Mouse (Mus musculus) lung, embryonic 16.5 days (tissue): Measurements from ENCODE around the gene Lgals1. TPM values are rescaled to one million over a fixed set of nuclear protein-coding genes. Genes with fewer than 3 reads are reported as not detected.

ENCODE experiments used
- ATAC-seq: fragments of 200-750 bp; cut with Nextera tagmentation; 2 replicates; pipeline ENCODE4 v1.8.0; 2017; ENCODE audit warnings: low read depth, mild to moderate bottlenecking, moderate library complexity
- H3K27ac ChIP-seq: fragments of 300-500 bp; sonication (generic); 2 replicates; pipeline ENCODE4 v1.5.1; 2014; ENCODE audit warnings: mild to moderate bottlenecking, control low read depth, low read length
- H3K27me3 ChIP-seq: fragments of 300-500 bp; sonication (generic); 2 replicates; pipeline ENCODE4 v1.6.1; 2014; ENCODE audit warnings: low read depth, low read length, mixed read lengths; ENCODE audit not compliant: control insufficient read depth, insufficient read depth
- H3K36me3 ChIP-seq: fragments of 300-500 bp; sonication (generic); 2 replicates; pipeline ENCODE4 v1.6.1; 2014; ENCODE audit warnings: low read length; ENCODE audit not compliant: control insufficient read depth, insufficient read depth
- H3K4me1 ChIP-seq: fragments of 300-500 bp; sonication (generic); replicated peaks from 2 replicates; pipeline ENCODE4 v1.6.1; 2014; ENCODE audit warnings: low read length, mixed read lengths; ENCODE audit not compliant: control insufficient read depth, insufficient read depth
- H3K4me2 ChIP-seq: fragments of 300-500 bp; sonication (generic); 2 replicates; pipeline ENCODE4 v1.6.1; 2014; ENCODE audit warnings: low read depth, low read length, control low read depth
- H3K4me3 ChIP-seq: fragments of 300-500 bp; sonication (generic); 2 replicates; pipeline ENCODE4 v1.5.1; 2014; ENCODE audit warnings: mild to moderate bottlenecking, low read length, control low read depth
- H3K9ac ChIP-seq: fragments of 300-500 bp; sonication (generic); 2 replicates; pipeline ENCODE4 v1.6.1; 2014; ENCODE audit warnings: low read length, control low read depth
- H3K9me3 ChIP-seq: fragments of 300-500 bp; sonication (generic); 2 replicates; pipeline ENCODE4 v1.6.1; 2016; ENCODE audit warnings: low read length; ENCODE audit not compliant: control insufficient read depth
- WGBS: fragments of 180-500 bp; shearing (Covaris S2); extraction: QIAGEN DNeasy Blood & Tissue Kit; methylation state at CpG from one replicate; pipeline ENCODE4 v1.1.7; 2014; 5-methylcytosine and 5-hydroxymethylcytosine counted together
- polyA plus RNA-seq: library from polyadenylated mRNA; unstranded; fragments of >200 nt; fragmentation: Nextera tagmentation; extraction: Ambion mirVana; gene quantifications from 2 replicates; pipeline ENCODE4 v1.2.1, GENCODE M21; 2015

Lgals1 gene
- polyA plus RNA-seq, 1 experiment from 2014 or later = 862 TPM

GRCm38 (mm10) chr15:78946232-78946631, 19.7 kb downstream of the Lgals1 start:
- H3K4me1 ChIP-seq = peaks cover 13% of the 10 kb centered on the region
- WGBS = 63% methylated on average over 7 of the region's 7 CpGs
- H3K27me3 ChIP-seq = no peaks in the 10 kb centered on the region; the same call in 1 of the 2 replicates
- H3K9ac ChIP-seq = no peak overlapping the region
- peaks cover 3% of the 10 kb centered on the region; the same call in 1 of the 2 replicates for H3K36me3 ChIP-seq
- H3K9me3 ChIP-seq = no peaks in the 10 kb centered on the region
- no peak overlapping the region for H3K4me3 ChIP-seq
- no peak for ATAC-seq
- H3K27ac ChIP-seq = no peak overlapping the region
- H3K4me2 ChIP-seq = no peak overlapping the region

DNA sequence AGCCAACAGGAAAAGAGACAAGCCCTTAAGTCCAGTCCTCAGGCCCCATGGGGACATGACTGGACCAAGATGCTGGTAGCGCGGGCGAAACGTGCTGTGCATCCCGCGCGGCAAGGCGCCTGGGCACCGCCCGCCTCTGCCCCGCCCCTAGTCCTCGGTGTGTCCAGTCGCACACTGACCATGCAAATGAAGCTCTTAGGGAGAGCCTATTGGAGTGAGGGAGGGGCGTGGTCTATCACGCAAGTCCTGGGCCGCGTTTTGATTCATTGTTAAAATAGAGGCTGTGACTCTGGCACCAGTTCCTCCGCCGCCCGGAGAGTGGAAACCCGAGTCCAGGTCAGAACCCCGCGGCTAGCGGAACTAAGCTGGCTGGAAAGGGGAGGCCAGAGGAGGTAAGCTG, 21.1 kb downstream of the Lgals1 start, which contains the start of gene Triobp:
TSS of gene Triobp (plus strand) at position 68 of the 400 bp plus-strand sequence.
- H3K27ac ChIP-seq = no peak within 1 kb of the TSS
- H3K4me2 ChIP-seq = peak within 1 kb of the TSS; percentile 84
- no peaks in the 10 kb centered on the region; the same call in 1 of the 2 replicates for H3K27me3 ChIP-seq
- H3K9ac ChIP-seq = peak within 1 kb of the TSS; percentile 59
- H3K4me3 ChIP-seq = peak within 1 kb of the TSS; percentile 53
- peak; percentile 99 for ATAC-seq
- no peaks in the 10 kb centered on the region for H3K36me3 ChIP-seq
- H3K9me3 ChIP-seq = no peaks in the 10 kb centered on the region
- peaks cover 10% of the 10 kb centered on the region for H3K4me1 ChIP-seq
- WGBS = under 1% methylated on average over 24 of the region's 24 CpGs

DNA sequence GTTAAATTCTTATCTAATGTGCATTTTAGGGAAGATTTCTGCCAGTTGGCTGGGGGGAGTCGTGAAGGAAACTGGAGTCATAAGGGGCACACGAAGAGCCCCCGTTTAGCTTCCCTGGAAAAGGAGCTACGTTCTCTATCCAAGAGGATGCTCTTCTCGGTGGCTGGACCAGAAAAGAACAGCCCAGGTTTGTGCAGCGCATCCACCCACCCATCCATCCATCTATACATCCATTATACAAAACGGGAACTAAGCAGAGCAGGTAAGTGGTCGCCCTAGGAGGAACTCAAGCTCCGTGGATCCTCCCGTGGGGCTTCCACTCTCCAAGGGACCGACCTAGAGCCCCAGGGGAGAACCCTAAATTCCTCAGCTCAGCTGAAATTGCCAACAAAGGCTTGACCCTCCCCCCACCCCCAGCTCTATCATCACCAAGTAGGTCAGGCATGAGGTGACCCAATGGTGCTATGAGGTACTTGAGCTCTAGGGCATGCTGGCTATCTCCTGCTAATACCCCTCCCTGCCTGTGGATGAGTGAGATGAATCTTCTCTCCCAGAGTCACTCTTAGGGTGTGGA, 21.7 kb downstream of the Lgals1 start:
- Histone ChIP-seq H3K4me3 (peak overlapping the region; percentile 53), H3K9ac (peak overlapping the region; percentile 59), H3K36me3 (no peaks in the 10 kb centered on the region), H3K9me3 (no peaks in the 10 kb centered on the region), H3K4me1 (peaks cover 7% of the 10 kb centered on the region), H3K27me3 (no peaks in the 10 kb centered on the region; the same call in 1 of the 2 replicates), H3K27ac (no peak overlapping the region), H3K4me2 (peak overlapping the region; percentile 84)
- ATAC-seq = no peak
- WGBS = 5% methylated on average over 11 of the region's 11 CpGs

GRCm38 (mm10) chr15:78948883-78949282, 22.4 kb downstream of the Lgals1 start:
- Histone ChIP-seq H3K9me3 (no peaks in the 10 kb centered on the region), H3K4me3 (no peak overlapping the region), H3K27me3 (no peaks in the 10 kb centered on the region; the same call in 1 of the 2 replicates), H3K4me2 (no peak overlapping the region), H3K36me3 (no peaks in the 10 kb centered on the region), H3K9ac (no peak overlapping the region), H3K27ac (no peak overlapping the region), H3K4me1 (peaks cover 7% of the 10 kb centered on the region)
- no peak for ATAC-seq
- WGBS = 96% methylated on average over 3 of the region's 3 CpGs

- no peaks in the 10 kb centered on the region for H3K36me3 ChIP-seq
- no peak overlapping the region for H3K4me3 ChIP-seq
- whole genome bisulfite sequencing = 72% methylated on average over 3 of the region's 3 CpGs
- no peaks in the 10 kb centered on the region for H3K4me1 ChIP-seq
- H3K27ac ChIP-seq = no peak overlapping the region
- H3K27me3 ChIP-seq = no peaks in the 10 kb centered on the region
- H3K9ac ChIP-seq = no peak overlapping the region
- H3K4me2 ChIP-seq = no peak overlapping the region
- no peaks in the 10 kb centered on the region for H3K9me3 ChIP-seq
- no peak for ATAC-seq
Measured at GRCm38 (mm10) chr15:78955663-78956062, 29.1 kb downstream of the Lgals1 start.

DNA sequence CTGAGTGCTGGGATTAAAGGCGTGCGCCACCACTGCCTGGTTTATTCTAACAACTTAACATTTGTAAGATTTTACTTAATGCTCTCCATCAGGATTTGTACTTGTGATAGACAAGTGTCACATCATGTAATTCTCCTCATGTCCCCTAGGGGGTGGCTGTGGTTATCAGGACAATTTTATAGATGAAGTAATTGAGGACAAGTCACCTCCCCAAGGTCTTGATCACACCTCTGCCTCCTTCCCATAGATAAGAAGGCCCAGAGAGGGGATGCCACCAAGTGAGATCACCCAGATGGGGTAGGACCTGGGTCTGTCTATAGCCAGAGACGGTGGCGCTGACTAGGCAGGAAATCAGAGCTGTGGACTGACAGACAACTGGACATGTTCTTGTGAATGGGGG, 29.8 kb downstream of the Lgals1 start:
- no peak overlapping the region for H3K9ac ChIP-seq
- H3K9me3 ChIP-seq = no peaks in the 10 kb centered on the region
- no peaks in the 10 kb centered on the region for H3K4me1 ChIP-seq
- ATAC-seq = no peak
- no peak overlapping the region for H3K27ac ChIP-seq
- H3K27me3 ChIP-seq = no peaks in the 10 kb centered on the region
- no peaks in the 10 kb centered on the region for H3K36me3 ChIP-seq
- 68% methylated on average over 4 of the region's 4 CpGs for WGBS
- H3K4me2 ChIP-seq = no peak overlapping the region
- no peak overlapping the region for H3K4me3 ChIP-seq

DNA sequence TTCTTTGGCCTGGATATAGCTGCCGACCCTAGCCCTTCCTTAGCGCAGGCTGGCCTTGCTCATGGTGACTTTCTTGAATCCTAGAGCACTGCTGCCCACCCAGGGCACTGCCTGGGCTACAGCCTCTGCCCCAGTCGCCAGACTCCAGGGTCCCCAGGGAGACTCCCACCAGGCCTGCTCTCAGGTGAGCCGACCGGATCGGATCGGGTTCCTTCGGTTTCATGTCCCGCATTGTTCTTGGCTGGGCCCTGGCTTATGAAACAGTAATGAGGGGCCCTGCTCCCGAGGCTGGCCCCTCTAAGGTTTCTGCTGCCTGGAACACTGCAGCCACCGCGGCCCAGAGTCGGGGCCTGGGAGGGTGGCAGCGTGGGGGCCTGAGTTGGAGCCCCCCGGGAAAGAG, 30.5 kb downstream of the Lgals1 start:
- ATAC-seq = no peak

DNA sequence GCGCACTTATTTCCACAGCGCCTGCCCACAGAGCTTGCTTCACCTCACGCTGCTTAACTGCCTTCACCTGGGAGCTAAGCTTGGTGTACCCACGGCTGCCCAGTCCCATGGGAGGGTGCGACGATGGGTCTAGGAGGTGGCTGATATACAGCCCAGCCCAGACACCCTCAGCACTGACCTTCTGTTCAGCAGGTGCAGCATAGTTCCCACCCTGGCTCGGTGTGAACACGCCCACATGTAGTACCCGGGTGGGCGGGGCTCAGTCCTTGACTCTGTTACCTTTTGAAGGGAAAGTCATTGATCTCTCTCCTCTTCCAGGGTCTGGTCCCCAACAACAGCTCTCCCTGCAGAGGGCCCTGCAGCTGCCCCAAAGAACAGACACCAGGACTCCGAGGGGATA, 33.0 kb downstream of the Lgals1 start:
- Histone ChIP-seq H3K9me3 (no peaks in the 10 kb centered on the region), H3K4me3 (no peak overlapping the region), H3K36me3 (no peaks in the 10 kb centered on the region), H3K4me2 (no peak overlapping the region), H3K27ac (no peak overlapping the region), H3K27me3 (no peaks in the 10 kb centered on the region), H3K4me1 (no peaks in the 10 kb centered on the region), H3K9ac (no peak overlapping the region)
- WGBS = 74% methylated on average over 11 of the region's 11 CpGs
- no peak for ATAC-seq

More for the DNA sequence above, 30.5 kb downstream of the Lgals1 start:
- no peak overlapping the region for H3K9ac ChIP-seq
- H3K4me1 ChIP-seq = no peaks in the 10 kb centered on the region
- H3K4me3 ChIP-seq = no peak overlapping the region
- H3K9me3 ChIP-seq = no peaks in the 10 kb centered on the region
- no peak overlapping the region for H3K27ac ChIP-seq
- H3K36me3 ChIP-seq = no peaks in the 10 kb centered on the region
- no peak overlapping the region for H3K4me2 ChIP-seq
- 45% methylated on average over 15 of the region's 15 CpGs for WGBS
- no peaks in the 10 kb centered on the region for H3K27me3 ChIP-seq

DNA sequence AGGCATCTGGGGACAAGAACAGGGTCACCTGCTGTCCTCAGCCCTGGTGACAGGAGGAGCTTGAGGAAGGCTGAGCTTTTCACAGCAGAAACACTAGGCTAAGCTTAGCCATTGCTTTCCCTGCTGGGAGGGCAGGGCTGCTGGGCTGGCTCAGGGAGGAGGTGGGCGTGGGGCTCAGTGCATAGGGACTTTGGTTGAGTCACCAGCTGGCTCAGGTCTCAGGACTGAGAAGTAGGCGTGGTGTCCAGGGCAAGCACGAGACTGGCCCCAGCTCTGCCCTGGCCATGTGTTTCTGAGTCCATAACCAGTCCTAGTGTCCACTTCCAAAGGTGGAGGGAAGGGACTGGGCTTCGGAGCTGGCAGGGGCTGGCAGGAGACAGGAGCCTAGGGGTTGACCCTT, 33.6 kb downstream of the Lgals1 start:
- no peak for ATAC-seq
- Histone ChIP-seq H3K27me3 (no peaks in the 10 kb centered on the region), H3K4me3 (no peak overlapping the region), H3K27ac (no peak overlapping the region), H3K4me1 (no peaks in the 10 kb centered on the region), H3K9me3 (no peaks in the 10 kb centered on the region), H3K4me2 (no peak overlapping the region), H3K9ac (no peak overlapping the region), H3K36me3 (no peaks in the 10 kb centered on the region)
- WGBS = 70% methylated on average over 4 of the region's 4 CpGs
